Mouse (Mus musculus) regulatory T cell (primary cell): ENCODE measurements around the gene Tmem204.
"Not testable (repeated sequence)": the region's sequence is repeated elsewhere in the genome, so short reads cannot be mapped to it uniquely, and the experiment has no call there.

Source experiments
- in situ Hi-C: fragments of 300-600 bp; cut with MboI, MseI; formaldehyde crosslinking; loops from one replicate; pipeline ENCODE4 v1.15.1; 2025; ENCODE audit warnings: high pct_unique_total_duplicates

The Tmem204 gene

GRCm38 (mm10) chr17:25083444-25083931 is at the start of gene Tmem204:
Tmem204 (minus strand) TSS chr17:25083591.
- in situ Hi-C loops, result no loop called here

GRCm38 (mm10) chr17:25130060-25130459 is 46.7 kb upstream of the Tmem204 start:
- in situ Hi-C loops, result no loop called here

- in situ Hi-C loops, result no loop called here
These were observed 44.3 kb upstream of the Tmem204 start for GRCm38 (mm10) chr17:25127681-25128080.

GRCm38 (mm10) chr17:25127079-25127478 is 43.7 kb upstream of the Tmem204 start:
- in situ Hi-C loops, result no loop called here

- in situ Hi-C loops, result not testable (repeated sequence)
These were observed 42.2 kb upstream of the Tmem204 start for GRCm38 (mm10) chr17:25125442-25126060.

GRCm38 (mm10) chr17:25123979-25124378 is 40.6 kb upstream of the Tmem204 start:
- in situ Hi-C loops, result no loop called here

GRCm38 (mm10) chr17:25120406-25120805 is 37.0 kb upstream of the Tmem204 start, which contains the start of gene Ptx4:
Ptx4 (plus strand) TSS chr17:25120760.
- in situ Hi-C loops, result no loop called here

GRCm38 (mm10) chr17:25117263-25117662 is 33.9 kb upstream of the Tmem204 start:
- in situ Hi-C loops, result no loop called here

GRCm38 (mm10) chr17:25115664-25116432 is 32.5 kb upstream of the Tmem204 start, which contains the start of gene Telo2:
Telo2 (minus strand) TSS chr17:25115967.
- in situ Hi-C loops, result no loop called here

GRCm38 (mm10) chr17:25114908-25115645 is 31.7 kb upstream of the Tmem204 start:
- in situ Hi-C loops, result no loop called here

GRCm38 (mm10) chr17:25112423-25112810 is 29.0 kb upstream of the Tmem204 start:
- in situ Hi-C loops, result no loop called here

- in situ Hi-C loops, result no loop called here
These were observed 28.5 kb upstream of the Tmem204 start for GRCm38 (mm10) chr17:25111739-25112422.

- in situ Hi-C loops, result no loop called here
These were observed 27.8 kb upstream of the Tmem204 start for GRCm38 (mm10) chr17:25111220-25111619.

- in situ Hi-C loops, result no loop called here
These were observed 27.2 kb upstream of the Tmem204 start for GRCm38 (mm10) chr17:25110590-25110989.

- in situ Hi-C loops, result no loop called here
These were observed 26.2 kb upstream of the Tmem204 start for GRCm38 (mm10) chr17:25109578-25109977.

- in situ Hi-C loops, result no loop called here
These were observed 24.4 kb upstream of the Tmem204 start for GRCm38 (mm10) chr17:25107786-25108185.

- in situ Hi-C loops, result no loop called here
These were observed 17.9 kb upstream of the Tmem204 start for GRCm38 (mm10) chr17:25101338-25101737.

- in situ Hi-C loops, result no loop called here
These were observed 16.7 kb upstream of the Tmem204 start for GRCm38 (mm10) chr17:25100052-25100451.

- in situ Hi-C loops, result no loop called here
These were observed 12.8 kb upstream of the Tmem204 start for GRCm38 (mm10) chr17:25096221-25096620.

GRCm38 (mm10) chr17:25090450-25090849 is 7.1 kb upstream of the Tmem204 start:
- in situ Hi-C loops, result no loop called here

- in situ Hi-C loops, result no loop called here
These were observed 5.8 kb upstream of the Tmem204 start for GRCm38 (mm10) chr17:25089158-25089557.

- in situ Hi-C loops, result no loop called here
These were observed 3.3 kb upstream of the Tmem204 start for GRCm38 (mm10) chr17:25086724-25087123.
